In genomic region chr4:132756974-132757373, GRCm38 (mm10) we compare ENCODE assay signal across 8 mouse cellular contexts. TPM values are rescaled to one million over a fixed set of nuclear protein-coding genes. Genes with fewer than 3 reads are reported as not detected.
DNase-seq lines count a peak whose midpoint lies in the region; ATAC-seq and TF ChIP-seq lines count a peak whose summit lies in the region.

Smpdl3b (minus strand) TSS chr4:132757252.

- H3K4me1 ChIP-seq in embryonic facial prominence, embryonic 15.5 days: peaks cover 11% of the 10 kb centered on the region; the same call in 1 of the 2 replicates
- H3K4me1 ChIP-seq in limb, embryonic 14.5 days (ENCODE audit: control insufficient read depth, insufficient read depth, low read length): peaks cover 4% of the 10 kb centered on the region; the same call in 1 of the 2 replicates
- peaks cover 9% of the 10 kb centered on the region for H3K4me1 ChIP-seq in midbrain, embryonic 15.5 days
- H3K4me1 ChIP-seq in stomach, embryonic 15.5 days: 0 out of 2 replicates have a peak, but pooled peaks cover 3% of the 10 kb centered on the region

- H3K9ac ChIP-seq in embryonic facial prominence, embryonic 15.5 days: peak within 1 kb of the TSS; percentile 47
- peak within 1 kb of the TSS; percentile 56 for H3K9ac ChIP-seq in limb, embryonic 14.5 days (ENCODE audit: low read depth, low read length, severe bottlenecking)
- H3K9ac ChIP-seq in midbrain, embryonic 15.5 days: peak within 1 kb of the TSS; percentile 37
- H3K9ac ChIP-seq in stomach, embryonic 15.5 days: peak within 1 kb of the TSS; percentile 14; the same call in 1 of the 2 replicates

- no peaks in the 10 kb centered on the region for H3K36me3 ChIP-seq in embryonic facial prominence, embryonic 15.5 days
- H3K36me3 ChIP-seq in limb, embryonic 14.5 days (ENCODE audit: control insufficient read depth, insufficient read depth, low read length): no peaks in the 10 kb centered on the region
- no peaks in the 10 kb centered on the region for H3K36me3 ChIP-seq in midbrain, embryonic 15.5 days (replicated peaks)
- no peaks in the 10 kb centered on the region for H3K36me3 ChIP-seq in stomach, embryonic 15.5 days

- H3K9me3 ChIP-seq in embryonic facial prominence, embryonic 15.5 days (replicated peaks): no peaks in the 10 kb centered on the region
- H3K9me3 ChIP-seq in limb, embryonic 14.5 days (ENCODE audit: control insufficient read depth, low read length): no peaks in the 10 kb centered on the region
- H3K9me3 ChIP-seq in midbrain, embryonic 15.5 days: no peaks in the 10 kb centered on the region
- H3K9me3 ChIP-seq in stomach, embryonic 15.5 days: no peaks in the 10 kb centered on the region

- peak; percentile 30 for DNase-seq in thymus, postnatal 25 days
- DNase-seq in thymus, postnatal 14 days: no peak
- peak; percentile 79 to 83 for DNase-seq in heart, adult 9 months (ENCODE audit: low spot score in 2 of 2)
- peak; percentile 72 to 83 for DNase-seq in kidney, adult 8-10 months
- peak; percentile 80 for DNase-seq in limb, embryonic 14.5 days (ENCODE audit: low spot score)

- H3K4me2 ChIP-seq in embryonic facial prominence, embryonic 15.5 days (replicated peaks): peak within 1 kb of the TSS; percentile 92
- H3K4me2 ChIP-seq in limb, embryonic 14.5 days (replicated peaks; ENCODE audit: low read depth, low read length, severe bottlenecking): peak within 1 kb of the TSS; percentile 79
- peak within 1 kb of the TSS; percentile 71 for H3K4me2 ChIP-seq in midbrain, embryonic 15.5 days
- H3K4me2 ChIP-seq in stomach, embryonic 15.5 days: peak within 1 kb of the TSS; percentile 93

- ATAC-seq in embryonic facial prominence, embryonic 15.5 days (ENCODE audit: insufficient number of reproducible peaks, low FRiP score, low TSS enrichment, low read depth): peak; percentile 75
- peak; percentile 91 for ATAC-seq in limb, embryonic 14.5 days (ENCODE audit: low FRiP score, low read depth)
- no peak for ATAC-seq in midbrain, embryonic 15.5 days (replicated peaks)
- peak; percentile 79 for ATAC-seq in stomach, embryonic 15.5 days (ENCODE audit: insufficient read depth, low FRiP score, low read depth)

- peak within 1 kb of the TSS; percentile 50 for H3K4me3 ChIP-seq in embryonic facial prominence, embryonic 15.5 days (replicated peaks)
- H3K4me3 ChIP-seq in limb, embryonic 14.5 days (replicated peaks; ENCODE audit: low read length): peak within 1 kb of the TSS; percentile 41
- H3K4me3 ChIP-seq in midbrain, embryonic 15.5 days: peak within 1 kb of the TSS; percentile 37
- H3K4me3 ChIP-seq in stomach, embryonic 15.5 days (replicated peaks): peak within 1 kb of the TSS; percentile 43

- TF ChIP-seq POLR2A in limb, embryonic 14.5 days (IDR thresholded peaks at IDR 0.05; ENCODE audit: borderline replicate concordance, extremely low read depth, insufficient read depth, insufficient read length): no peak

- H3K27me3 ChIP-seq in embryonic facial prominence, embryonic 15.5 days: peaks cover 9% of the 10 kb centered on the region; the same call in 1 of the 2 replicates
- no peaks in the 10 kb centered on the region for H3K27me3 ChIP-seq in limb, embryonic 14.5 days (ENCODE audit: control insufficient read depth, insufficient read depth, low read length)
- peaks cover 15% of the 10 kb centered on the region for H3K27me3 ChIP-seq in midbrain, embryonic 15.5 days (replicated peaks)
- no peaks in the 10 kb centered on the region for H3K27me3 ChIP-seq in stomach, embryonic 15.5 days (replicated peaks)

- under 1% methylated on average over 22 of the region's 22 CpGs for WGBS in embryonic facial prominence, embryonic 15.5 days
- WGBS in limb, embryonic 14.5 days: under 1% methylated on average over 22 of the region's 22 CpGs
- whole genome bisulfite sequencing in midbrain, embryonic 15.5 days: under 1% methylated on average over 22 of the region's 22 CpGs
- WGBS in stomach, embryonic 15.5 days: under 1% methylated on average over 22 of the region's 22 CpGs

- H3K27ac ChIP-seq in embryonic facial prominence, embryonic 15.5 days (replicated peaks): no peak within 1 kb of the TSS
- no peak within 1 kb of the TSS for H3K27ac ChIP-seq in limb, embryonic 14.5 days (replicated peaks; ENCODE audit: low read depth, low read length)
- no peak within 1 kb of the TSS for H3K27ac ChIP-seq in midbrain, embryonic 15.5 days
- H3K27ac ChIP-seq in stomach, embryonic 15.5 days: no peak within 1 kb of the TSS

RNA-seq across cellular contexts. Expression of gene Smpdl3b, which starts in this region (rescaled TPM):
- 5.7 and 6.6 TPM in 2 replicates for polyA plus RNA-seq in embryonic facial prominence, embryonic 15.5 days (2015; fragmentation: Nextera tagmentation; extraction: Ambion mirVana)
- polyA plus RNA-seq in limb, embryonic 14.5 days (2012; rRNA removed): 8.0 and 9.0 TPM in 2 replicates
- 6.3 and 7.1 TPM in 2 replicates for polyA plus RNA-seq in limb, embryonic 14.5 days (2014; fragmentation: Nextera tagmentation; extraction: Ambion mirVana)
- polyA plus RNA-seq in midbrain, embryonic 15.5 days (2015; fragmentation: Nextera tagmentation; extraction: Ambion mirVana): 0.79 and 1.0 TPM in 2 replicates
- polyA plus RNA-seq in stomach, embryonic 15.5 days (2015; fragmentation: Nextera tagmentation; extraction: Ambion mirVana): 6.7 and 6.9 TPM in 2 replicates
